Mouse (Mus musculus): Measurements from ENCODE around the gene Slc25a38.

The Slc25a38 gene

DNA sequence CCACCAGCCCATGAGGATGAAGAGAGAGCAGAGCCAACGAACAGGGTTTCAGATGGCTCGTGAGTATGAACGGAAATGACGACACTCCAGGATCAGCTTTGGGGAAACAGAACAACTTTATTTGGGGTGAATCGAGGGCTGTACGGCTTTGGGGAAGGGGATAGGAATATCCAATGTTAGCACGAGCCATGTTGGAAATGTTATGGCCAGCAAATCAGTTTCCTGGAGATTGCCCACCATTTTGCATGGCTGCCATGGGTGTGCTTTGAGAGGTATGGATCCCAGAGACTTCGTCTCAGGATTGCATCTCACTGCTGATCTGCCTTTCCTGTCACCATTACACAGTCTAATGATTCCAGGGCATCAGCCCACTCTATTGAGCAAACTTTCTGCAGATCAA, 10.9 kb upstream of the Slc25a38 start:
- DNase-seq (ENCODE audit: low read depth, low spot score) = no peak

DNA sequence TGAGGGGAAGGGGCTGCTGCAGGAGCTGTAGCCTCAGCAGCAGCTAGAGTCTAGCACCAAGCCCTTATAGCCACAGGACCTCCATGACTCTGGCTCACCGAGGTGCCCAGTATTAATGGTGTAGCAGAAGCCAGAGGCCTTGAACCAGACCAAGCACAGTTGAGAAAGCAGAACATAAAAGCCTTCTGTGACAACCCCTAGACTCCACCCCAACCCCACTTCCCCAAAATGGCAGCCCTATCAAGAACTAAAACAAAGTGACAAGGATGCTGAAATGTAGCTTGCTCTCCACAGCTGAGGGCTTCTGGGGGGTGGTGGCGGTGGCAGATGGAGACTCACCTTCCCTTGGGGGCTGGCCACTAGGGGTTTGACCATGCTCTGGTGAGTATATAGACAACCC, 9.0 kb upstream of the Slc25a38 start:
- DNase-seq (ENCODE audit: low read depth, low spot score) = no peak

DNA sequence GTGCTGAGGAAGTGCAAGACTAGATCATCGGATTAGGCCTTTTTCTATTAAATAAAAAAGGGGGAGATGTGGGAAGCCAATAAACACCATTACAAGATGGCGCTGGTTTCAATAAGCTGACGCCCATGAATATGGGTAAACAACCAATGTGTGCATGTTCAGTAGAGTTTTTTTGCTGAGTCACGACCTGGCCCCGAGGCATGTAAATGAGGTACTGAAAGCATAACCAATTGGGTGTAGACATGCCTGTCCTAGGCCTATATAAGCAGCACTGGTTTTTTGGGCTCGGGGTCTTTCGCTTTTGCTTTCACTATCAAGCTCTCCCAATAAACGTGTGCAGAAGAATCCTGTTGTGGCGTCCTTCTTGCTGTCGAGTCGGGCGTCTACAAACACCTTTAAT, 1.2 kb upstream of the Slc25a38 start:
- peak; percentile 72 for DNase-seq (ENCODE audit: low read depth, low spot score)

DNA sequence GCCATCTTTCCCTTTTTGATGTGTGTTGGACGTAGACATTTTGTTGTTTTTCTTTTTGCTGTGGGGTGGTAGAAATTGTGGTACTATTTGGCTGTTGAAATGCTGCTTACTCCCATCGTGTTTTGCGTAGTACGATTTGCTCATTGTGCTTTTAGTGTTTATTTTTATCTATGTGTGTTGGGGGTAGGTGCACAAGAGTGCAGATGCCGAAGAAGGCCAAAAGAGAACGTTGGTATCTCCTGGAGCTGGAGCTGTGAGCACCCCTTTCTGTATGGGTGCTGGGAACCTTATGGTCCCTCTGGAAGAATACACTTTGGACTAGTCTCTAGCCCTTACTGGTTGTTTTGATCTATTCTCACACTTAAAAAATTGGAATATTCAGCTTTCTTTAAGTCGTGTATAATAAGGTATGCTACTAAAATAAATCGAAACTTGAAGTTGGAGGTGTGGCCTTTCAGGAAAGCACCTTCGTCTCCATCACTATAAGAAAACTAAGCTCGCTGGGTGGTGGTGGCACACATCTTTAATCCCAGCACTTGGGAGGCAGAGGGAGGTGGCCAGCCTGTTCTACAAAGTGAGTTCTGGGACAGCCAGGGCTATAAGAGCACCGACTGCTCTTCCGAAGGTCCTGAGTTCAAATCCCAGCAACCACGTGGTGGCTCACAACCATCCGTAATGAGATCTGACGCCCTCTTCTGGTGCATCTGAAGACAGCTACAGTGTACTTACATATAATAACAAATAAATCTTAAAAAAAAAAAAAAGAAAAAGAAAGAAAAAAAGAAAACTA, 1.2 kb downstream of the Slc25a38 start:
- DNase-seq (ENCODE audit: low read depth, low spot score) = no peak

DNA sequence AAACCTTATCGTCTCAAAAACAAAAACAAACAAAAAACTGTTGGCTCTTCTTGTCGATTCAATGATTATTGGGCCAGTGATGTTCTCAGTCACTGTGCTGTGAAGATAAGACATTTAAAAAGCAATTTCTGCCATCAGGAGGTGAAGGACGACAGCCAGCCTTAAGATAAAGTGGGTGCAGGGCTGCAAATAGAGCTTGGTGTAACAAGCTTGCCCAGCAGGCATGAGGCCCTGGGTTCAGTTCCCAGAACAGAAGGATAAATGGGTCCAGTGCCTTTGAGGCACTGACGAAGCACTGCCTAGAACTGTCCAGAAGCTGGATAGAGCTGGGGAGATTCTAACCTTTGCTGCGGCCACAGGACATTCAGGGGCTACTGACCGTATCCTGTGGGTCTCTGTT, 2.3 kb downstream of the Slc25a38 start:
- DNase-seq (ENCODE audit: low read depth, low spot score) = no peak

DNA sequence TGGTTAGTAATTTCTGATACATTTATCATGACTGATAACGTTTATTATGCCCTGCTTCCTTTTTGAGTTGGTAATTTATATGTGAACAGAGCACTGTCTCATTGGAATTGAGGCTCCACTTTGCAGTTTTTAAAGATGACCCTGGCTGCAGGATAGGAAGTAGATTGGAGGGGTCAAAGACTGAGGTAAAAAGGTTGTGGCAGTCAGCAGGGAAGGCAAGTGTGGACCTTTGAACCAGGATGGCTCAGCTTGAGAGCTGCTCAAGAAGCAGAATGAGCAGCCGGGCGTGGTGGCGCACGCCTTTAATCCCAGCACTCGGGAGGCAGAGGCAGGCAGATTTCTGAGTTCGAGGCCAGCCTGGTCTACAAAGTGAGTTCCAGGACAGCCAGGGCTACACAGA, 3.3 kb downstream of the Slc25a38 start:
- DNase-seq (ENCODE audit: low read depth, low spot score) = no peak

DNA sequence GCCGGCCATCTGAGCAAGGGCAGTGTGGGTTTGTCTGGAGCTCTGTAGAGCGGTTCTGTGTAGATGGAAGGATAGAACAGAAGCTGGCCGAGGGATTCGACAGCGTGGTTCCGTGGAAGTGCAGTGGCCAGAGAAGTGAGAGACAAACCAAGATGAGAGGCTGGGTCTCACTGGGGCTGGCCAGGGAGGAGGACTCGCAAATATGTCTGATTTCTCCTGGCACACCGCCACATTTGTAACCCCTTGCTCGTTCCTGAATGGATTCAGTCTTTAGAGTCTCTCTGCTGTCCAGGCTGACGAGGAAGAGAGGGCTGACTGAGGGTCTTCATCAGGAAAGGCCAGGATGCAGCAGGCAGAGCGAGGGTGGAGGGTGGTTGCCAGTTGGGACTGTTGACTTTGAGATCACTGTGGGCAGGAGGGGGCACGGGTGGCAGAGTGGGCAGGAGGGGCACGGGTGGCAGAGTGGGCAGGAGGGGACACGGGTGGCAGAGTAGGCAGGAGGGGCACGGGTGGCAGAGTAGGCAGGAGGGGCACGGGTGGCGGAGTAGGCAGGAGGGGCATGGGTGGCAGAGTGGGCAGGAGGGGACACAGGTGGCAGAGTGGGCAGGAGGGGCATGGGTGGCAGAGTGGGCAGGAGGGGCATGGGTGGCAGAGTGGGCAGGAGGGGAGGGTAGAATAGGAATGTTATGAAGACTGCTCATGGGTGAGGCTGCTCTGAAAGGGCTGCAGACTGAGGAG, 4.0 kb downstream of the Slc25a38 start:
- no peak for DNase-seq (ENCODE audit: low read depth, low spot score)

DNA sequence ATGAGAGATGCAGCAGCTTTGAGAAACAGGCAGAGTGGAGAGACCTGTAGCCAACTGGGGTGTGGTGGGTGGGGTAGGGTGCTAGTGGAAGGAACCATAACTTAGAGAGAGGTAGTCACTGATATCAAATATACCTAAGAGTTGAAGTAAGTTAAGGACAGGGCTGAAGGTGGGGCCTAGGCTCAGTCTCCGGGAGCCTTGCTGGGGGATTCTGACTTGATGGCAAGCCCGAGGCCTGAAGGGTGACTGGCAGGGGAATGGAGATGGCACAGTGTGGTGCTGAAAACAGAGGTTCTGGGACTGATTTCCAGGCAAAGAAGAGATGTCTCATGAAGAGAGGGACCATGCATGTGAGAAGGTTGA, 4.6 kb downstream of the Slc25a38 start:
- DNase-seq (ENCODE audit: low read depth, low spot score) = no peak

DNA sequence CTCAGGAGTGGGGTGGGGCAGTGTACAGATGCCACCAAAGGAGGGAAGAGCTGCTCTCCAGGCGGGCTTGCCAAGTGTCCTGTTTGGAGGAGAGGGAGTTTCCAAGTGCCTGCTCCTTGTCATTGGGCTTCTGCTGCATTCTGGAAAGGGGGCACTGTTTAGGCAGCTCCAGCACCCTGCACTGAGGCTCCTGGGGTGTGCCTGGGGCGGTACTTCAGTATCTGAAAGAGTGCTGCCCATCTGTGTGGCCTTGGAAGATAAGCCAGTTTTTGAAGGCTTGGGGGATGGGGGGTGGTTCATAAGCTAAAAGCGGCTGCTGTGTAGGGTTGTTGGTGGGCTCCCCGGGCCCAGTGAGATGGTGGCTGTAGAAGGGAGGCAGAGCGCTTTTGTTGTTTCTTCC, 5.4 kb downstream of the Slc25a38 start:
- DNase-seq (ENCODE audit: low read depth, low spot score) = no peak

DNA sequence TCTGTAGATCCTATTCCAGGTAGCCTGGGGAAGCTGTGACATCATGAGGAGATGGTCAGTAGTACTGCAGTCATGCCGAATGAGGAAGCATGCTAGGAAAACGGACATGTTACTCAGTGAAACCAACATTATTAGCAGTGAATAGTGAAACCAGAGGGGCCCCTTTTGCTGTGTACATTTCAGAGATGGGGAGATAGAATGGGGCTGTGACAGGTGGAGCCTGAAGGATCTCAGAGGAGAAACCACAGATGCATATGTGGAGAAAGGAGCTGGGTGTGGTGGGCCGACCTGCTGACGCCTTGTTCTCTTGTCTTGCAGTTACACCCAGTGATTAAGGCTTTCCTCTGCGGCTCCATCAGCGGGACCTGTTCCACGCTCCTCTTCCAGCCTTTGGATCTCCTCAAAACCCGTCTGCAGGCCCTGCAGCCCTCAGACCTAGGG, 6.0 kb downstream of the Slc25a38 start:
- no peak for DNase-seq (ENCODE audit: low read depth, low spot score)

DNA sequence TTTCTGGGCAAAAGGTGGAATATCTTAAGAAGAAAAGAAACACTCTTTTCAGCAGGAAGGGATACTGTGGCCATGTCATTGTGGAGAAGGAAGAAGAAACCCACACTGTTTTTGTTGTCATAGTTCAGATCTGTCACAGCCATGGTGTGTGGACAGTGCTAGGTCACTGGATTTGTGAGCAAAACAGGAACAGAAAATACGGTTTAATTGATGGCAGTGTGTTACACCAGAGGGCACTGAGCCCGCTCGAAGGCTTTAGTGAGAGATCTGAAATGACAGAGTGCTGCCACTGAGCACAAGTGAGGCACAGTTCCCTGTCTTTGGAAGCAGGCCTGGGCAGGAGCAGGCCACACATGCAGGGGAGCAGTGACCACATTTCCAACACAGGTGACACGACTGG, 8.0 kb downstream of the Slc25a38 start:
- DNase-seq (ENCODE audit: low read depth, low spot score) = no peak

DNA sequence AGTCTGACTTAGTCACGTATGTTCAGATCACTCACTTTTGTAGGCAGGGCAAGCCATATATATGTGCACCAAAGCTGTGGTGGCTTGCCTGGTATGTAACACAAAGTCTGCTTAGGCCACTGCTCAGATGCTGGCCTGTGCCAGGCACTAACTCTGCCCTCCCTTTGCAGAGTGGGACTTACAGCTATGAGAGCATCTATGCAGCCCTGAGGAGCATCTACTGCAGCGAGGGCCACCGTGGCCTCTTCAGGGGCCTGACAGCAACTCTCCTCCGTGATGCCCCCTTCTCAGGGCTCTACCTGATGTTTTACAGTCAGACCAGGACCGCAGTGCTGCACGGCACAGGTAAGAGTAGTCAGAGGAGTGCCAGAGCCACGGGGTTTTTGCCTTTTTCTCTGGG, 10.3 kb downstream of the Slc25a38 start:
- DNase-seq (ENCODE audit: low read depth, low spot score) = no peak

DNA sequence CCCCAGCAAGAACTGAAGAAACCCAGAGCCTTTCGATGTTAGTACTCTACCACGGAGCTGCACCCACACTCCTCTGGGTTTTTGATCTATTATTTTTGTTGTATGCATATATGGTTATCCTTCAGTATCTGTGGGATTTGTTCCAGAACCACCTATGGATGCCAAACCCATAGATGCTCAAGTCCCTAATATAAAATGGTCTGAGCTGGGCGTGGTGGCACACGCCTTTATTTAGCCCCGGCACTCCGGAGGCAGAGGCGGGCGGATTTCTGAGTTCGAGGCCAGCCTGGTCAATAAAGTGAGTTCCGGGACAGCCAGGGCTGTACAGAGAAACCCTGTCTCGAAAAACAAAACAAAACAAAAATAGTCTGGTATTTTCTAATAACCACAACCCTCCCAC, 16.7 kb downstream of the Slc25a38 start:
- no peak for DNase-seq (ENCODE audit: low read depth, low spot score)

DNA sequence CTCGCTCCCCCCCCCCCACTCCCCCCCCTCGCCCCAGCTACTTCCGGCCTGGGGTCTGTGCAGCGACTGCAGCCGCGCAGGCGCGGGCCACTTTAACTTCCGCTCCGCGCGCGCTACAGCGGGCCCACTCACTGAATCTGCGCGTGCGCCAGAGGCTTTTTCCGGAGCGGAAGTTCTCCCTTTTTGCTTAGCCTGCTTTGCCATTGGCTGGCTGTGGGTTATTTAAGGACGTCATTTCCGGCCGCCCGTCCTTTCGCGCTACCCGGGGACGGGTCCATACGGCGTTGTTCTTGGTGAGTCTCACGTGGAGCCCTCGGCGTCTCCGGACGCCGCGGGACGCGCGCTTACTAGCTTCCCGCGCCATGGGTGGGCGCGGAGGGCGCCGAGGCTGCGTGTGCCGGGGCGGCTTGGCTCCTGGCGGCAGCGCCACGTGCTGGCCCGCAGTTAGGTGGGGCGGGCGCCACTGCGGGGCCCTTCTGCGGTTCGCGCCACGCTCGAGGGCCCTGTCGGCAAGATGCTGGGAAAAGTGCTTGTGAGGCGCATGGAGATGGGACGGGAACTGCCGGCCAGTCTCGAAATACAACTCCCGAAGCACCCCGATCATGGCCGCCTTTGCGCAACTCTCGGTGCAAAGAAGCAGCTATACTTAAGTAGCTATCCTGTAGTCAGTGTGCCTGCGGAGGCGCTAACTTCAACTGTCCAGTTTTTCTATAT, 17.5 kb downstream of the Slc25a38 start, which contains the start of gene Rpsa:
Rpsa (plus strand) TSS at position 152 of the 714 bp plus-strand sequence.
- DNase-seq (ENCODE audit: low read depth, low spot score) = peak; percentile 98

DNA sequence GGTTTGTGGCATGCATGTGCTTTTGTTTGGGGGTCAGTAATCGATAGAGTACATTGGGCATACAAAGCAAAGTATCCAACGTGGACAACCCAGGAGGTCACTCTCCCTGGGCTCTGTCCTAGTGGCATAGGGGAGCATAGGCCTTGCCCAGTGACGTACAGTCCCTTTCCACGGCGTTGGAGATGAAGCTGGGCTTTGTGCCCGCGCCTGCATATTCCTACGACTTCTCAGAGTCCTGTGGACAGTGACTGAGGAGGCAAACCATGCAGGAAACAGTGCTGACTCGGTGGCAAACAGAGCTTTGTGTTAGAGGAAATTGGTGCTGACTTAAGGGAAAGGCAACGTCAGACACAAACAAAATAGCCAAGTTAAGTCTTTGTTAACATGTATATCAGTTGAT, 19.1 kb downstream of the Slc25a38 start:
- no peak for DNase-seq (ENCODE audit: low read depth, low spot score)

DNA sequence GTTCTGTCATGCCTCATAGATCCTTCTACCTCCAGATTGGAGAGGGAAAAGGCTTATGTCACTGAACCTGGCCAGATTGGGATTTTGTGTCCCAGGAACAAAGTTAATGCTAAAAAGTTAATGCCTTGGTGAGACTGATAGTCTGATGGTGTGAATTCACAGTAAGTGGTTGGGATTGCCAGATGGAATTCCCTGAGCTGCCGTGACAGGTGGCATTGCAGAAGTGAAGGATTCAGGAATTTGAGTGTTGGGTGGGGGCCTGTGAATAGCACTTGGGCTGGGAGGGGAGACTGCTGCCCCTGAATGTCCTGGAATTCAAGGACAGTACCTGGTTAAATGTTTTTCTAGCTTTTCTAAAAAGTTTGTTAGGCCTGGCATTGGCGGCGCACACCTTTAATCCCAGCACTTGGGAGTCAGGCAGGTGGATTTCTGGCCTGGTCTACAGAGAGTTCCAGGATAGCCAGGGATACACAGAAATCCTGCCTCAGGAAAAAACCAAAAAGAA, 21.7 kb downstream of the Slc25a38 start:
- no peak for DNase-seq (ENCODE audit: low read depth, low spot score)

DNA sequence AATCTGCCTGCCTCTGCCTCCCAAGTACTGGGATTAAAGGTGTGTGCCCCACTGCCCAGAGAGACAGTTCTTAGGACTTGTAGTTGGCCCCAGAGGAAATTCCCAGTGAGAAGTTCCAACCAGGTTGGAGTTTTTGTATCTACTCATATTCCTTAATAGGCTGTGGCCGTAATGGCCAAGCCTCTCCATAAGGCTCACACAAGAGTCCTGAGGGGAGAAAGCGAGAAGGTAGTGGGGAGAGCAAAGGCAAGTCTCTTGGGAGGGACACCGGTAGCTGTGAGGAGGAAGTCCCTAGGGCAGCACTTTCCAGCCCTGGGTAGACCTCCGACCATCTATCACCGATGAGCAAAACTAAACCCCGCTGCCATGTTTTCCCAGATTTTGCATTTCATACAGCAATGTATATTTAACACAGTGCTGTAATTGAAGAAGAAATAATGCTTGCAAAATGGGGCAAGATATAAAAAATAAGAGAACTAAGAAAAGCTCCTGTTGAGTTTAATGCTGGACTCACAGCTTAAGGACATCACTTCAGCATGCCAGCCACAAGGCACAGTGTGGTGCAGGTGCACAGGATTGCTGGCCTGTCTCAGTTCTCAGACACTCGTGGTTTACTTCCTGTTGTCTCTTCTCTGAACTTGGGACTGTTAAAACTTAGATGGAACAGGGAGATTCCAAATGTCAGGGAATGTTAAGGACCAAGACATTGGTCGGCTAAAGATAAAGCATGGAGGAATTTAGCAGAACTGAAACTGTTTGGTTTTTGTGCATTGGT, 23.0 kb downstream of the Slc25a38 start:
- peak; percentile 60 for DNase-seq (ENCODE audit: low read depth, low spot score)

DNA sequence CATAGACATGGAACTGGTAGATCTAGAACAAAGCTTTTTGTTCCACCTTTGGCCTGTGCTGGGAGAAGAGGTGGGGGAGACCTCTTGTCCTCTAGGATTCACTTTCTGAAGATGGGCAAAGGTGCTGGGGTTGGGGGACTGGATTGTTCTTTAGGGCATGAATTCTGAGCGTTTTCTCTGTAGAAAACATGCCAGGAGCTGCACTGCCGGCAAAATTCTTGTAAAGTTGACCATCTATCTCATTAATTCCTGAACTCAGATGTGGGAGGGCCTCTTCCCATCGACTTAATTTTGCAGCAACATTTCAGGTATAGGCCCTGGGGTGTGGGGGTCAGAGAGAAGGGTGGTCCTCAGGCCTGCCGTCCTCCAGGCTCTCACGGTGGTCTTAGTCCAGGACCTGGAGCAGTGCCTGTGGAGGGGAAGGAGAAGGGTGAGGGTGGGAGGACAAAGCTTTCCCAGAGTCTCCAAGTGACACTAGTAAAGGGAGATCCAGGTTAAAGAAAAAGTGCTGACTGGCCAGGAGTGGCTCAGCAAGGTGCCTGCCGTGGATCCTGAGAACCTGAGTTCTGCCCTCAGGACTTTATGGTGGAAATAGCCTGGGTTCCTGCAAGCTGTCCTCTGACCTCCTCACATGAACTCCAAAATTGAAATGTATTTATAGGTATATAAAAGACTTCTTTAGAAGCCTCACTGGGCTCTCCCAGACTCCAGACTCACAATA, 23.7 kb downstream of the Slc25a38 start:
- no peak for DNase-seq (ENCODE audit: low read depth, low spot score)

DNA sequence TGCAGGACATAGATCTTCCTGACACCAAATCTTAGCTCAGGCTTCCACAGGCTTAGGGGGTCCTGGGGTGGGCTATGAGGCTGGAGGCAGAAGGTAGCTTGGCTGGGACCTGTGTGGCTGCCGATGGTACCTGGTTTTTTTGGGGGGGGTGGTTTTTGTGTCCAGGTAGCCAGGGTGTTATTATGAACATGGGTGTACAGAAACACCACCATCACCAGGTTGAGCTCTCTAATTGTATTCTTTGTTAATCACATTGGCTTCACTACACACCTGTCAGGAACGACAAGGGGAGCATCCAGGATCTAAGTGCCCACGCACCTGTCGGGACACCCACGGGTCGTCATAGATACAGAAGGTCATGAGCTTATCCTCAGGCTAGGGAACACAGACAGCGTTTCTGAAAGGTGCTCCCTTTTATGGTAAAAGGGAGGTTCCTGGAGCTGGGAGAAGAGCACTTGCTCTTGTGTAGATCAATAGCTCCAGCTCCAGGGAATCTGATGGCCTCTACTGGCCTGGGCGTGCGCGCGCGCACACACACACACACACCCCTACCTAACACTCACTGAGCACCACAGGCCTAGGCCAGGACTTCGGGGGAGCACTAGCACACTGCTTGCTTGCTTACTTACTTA, 24.5 kb downstream of the Slc25a38 start:
- DNase-seq (ENCODE audit: low read depth, low spot score) = peak; percentile 77

DNA sequence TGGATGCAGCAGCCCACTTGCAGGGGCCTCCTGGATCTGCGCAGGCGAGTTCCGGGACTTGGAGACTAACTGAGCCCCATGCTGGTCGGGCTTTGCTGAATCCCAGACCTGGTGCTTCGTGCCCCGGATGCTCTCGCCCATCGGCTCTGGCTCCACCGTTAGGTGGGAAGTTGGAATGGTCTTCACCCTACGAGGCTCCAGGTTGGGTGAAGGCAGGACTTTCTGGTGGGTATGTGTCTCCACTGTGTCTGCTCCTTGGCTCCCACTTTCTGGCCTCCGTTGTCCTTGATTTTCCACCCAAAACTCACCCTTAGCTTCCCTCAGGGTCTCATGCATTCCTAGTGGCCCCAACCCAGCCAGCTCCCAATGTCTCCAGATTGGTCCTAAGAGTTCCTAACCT, 25.3 kb downstream of the Slc25a38 start:
- DNase-seq (ENCODE audit: low read depth, low spot score) = no peak
